Mouse (Mus musculus): ENCODE results near the gene Camsap3.

Gene Camsap3

DNA sequence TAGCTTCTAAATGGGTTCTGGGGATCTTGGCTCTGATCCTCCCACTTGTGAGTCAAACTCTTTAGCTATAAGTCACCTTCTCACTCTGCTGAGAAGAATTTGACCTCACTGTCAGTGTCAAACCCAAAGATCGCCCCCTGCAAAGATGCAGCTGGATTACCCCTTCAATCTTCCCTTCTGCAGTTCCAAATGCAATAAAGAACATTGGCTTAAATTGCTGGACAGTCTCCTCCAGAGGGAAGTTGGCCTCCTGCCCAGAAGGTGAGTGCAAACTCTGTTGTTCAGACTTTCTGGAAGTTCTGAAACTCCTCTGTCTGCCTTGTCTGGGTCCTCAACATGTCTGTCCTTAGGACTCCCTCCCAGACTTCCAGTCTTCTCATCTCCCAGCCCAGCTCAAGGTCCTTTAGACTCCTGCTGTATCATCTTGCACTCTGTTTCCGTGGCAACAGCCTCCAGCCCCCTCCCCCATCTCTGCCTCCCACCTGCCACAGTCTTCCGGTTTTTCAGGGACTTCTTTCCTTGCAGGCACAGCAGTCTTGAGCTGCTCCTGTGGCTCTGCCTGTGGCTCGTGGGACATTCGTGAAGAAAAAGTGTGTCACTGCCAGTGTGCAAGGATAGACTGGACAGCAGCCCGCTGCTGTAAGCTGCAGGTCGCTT is 69.8 kb downstream of the Camsap3 start:
- 0 out of 2 replicates have a peak, but pooled peaks have one; percentile 13 for ATAC-seq (ENCODE audit: low TSS enrichment)
